ENCODE assay signal across 15 mouse cellular contexts in the genomic region with DNA sequence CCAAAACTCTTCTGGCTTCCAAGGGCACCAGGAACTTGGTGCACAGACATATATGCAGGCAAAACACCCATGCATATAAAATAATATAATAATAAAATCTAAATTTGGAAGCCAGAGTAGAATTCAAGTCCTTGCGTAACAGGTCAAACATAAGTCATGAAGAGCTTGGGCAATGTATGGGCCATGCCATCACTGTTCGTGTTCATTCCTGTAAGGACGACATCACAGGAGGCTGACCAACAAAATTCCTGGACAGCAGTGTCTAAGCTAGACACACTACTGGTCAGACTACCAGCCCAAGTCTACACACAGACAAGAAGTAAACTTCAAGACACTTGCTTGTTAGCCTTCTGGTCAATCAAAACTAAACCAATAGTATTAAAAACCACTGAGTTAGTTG.
"Had no signal": no experiment of that assay in that cellular context is flagged by ENCODE, and none has a peak within 500 bp of the region (broad histone marks: within the 10 kb centered on the region; RNA-seq: fewer than 3 reads in every experiment).

No protein-coding gene starts in this region.

- H3K9me3 ChIP-seq: kidney, embryonic 15.5 days; limb, embryonic 13.5 days; midbrain, embryonic 10.5 days; neural tube, embryonic 15.5 days had no signal

- H3K4me2 ChIP-seq: kidney, embryonic 15.5 days; limb, embryonic 13.5 days; neural tube, embryonic 15.5 days had no signal

- H3K4me3 ChIP-seq: kidney, embryonic 15.5 days; limb, embryonic 13.5 days; midbrain, embryonic 10.5 days; myocyte; neural tube, embryonic 15.5 days had no signal

- H3K36me3 ChIP-seq: neural tube, embryonic 15.5 days had no signal

- DNase-seq: kidney, adult 2 months; kidney, postnatal 14 days; left cerebral cortex, postnatal 4 days; lung, adult 18-20 months; midbrain, embryonic 14.5 days; spleen, adult 18-20 months; thymus, adult 18-20 months; thymus, postnatal 25 days had no signal

- H3K27ac ChIP-seq: kidney, embryonic 15.5 days; limb, embryonic 13.5 days; macrophage; midbrain, embryonic 10.5 days; neural tube, embryonic 15.5 days had no signal

- H3K9ac ChIP-seq: kidney, embryonic 15.5 days; limb, embryonic 13.5 days; neural tube, embryonic 15.5 days had no signal

- ATAC-seq: intestine, embryonic 16.5 days had no signal

- H3K27me3 ChIP-seq: kidney, embryonic 15.5 days; limb, embryonic 13.5 days; neural tube, embryonic 15.5 days had no signal
